Mouse (Mus musculus): ENCODE results near the gene Psmc5.

DNA sequence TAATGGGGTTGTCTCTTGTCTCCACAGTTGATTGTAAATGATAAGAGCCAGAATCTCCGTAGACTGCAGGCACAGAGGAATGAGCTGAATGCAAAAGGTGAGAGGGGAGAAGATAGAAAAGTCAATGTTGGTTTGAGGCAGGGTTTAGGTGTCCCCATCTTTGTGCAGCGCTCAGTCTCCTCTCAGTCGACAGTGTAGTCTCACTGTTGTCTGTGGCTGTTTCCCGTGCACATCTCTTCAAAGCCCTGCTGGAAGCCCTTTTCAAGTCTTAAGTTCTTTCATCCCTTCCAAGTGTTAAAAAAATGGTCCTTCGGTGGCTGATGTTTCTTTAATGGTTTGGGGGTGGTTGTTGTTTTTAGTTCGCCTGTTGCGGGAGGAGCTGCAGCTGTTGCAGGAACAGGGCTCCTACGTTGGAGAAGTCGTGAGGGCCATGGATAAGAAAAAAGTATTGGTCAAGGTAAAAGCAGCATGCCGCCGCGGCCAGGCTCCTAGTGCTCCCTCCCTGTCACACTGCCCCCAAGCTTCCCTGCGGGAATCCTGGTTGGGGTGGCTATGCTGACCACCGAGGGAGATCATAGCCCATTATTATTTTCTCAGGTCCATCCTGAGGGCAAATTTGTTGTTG lies 5.0 kb downstream of the Psmc5 start:
- TF ChIP-seq CTCF (IDR thresholded peaks at IDR 0.05; ENCODE audit: low read depth, low read length) (no peak), POLR2A (IDR thresholded peaks at IDR 0.05; ENCODE audit: extremely low read depth, insufficient read depth, low read length) (no peak)
